Mouse (Mus musculus) left cerebral cortex, adult 2 months (tissue): ENCODE measurements around the gene Six2. TPM values are rescaled to one million over a fixed set of nuclear protein-coding genes. Genes with fewer than 3 reads are reported as not detected.

Source experiments
- DNase-seq, 2 experiments: peaks; one replicate each; pipeline ENCODE4 v3.0.0; 2021 to 2022; ENCODE audit warnings: low spot score in 2 of 2, mixed read lengths in 1 of 2; ENCODE audit errors: extremely low spot score in 1 of 2
- H3K27ac ChIP-seq: fragments of 200-600 bp; 2 replicates; pipeline ENCODE4 v1.8.1; 2022
- H3K4me3 ChIP-seq: fragments of 200-600 bp; 2 replicates; pipeline ENCODE4 v1.8.1; 2022
- CTCF ChIP-seq: fragments of 200-600 bp; IDR thresholded peaks from 2 replicates; pipeline ENCODE4 v1.8.1; 2022; ENCODE audit warnings: antibody characterized with exemption, mild to moderate bottlenecking, moderate library complexity
- intact Hi-C: fragments of 180-260 bp; cut with DNase I; formaldehyde crosslinking; loops from one replicate; pipeline ENCODE4 v1.15.1; 2025
- total RNA-seq, 2 experiments: library from RNA; stranded (reverse); gene quantifications; 2 replicates each; pipeline ENCODE4 v1.2.3; 2021

Gene Six2
- total RNA-seq, 2 experiments from 2014 or later, result 0.70 to 0.75 TPM

DNA sequence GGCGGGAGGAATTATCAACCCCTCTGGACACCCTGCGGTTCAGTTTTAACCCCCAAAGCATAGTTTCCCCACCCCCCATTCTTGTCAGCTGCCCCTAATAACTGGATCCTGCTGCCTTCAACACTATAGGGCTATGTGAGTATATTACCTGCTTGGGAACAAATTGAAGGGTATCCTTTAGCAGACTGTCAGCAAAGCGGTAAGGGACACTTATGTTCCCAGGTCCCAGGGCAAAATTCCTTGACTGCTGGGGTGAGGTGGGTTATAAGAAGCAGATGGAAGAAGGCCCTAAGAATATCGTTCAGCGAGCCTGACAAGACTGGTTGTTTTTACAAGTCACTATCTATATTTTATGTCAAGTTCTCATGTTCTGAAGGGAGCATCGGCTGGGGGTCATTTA, 6.3 kb downstream of the Six2 start:
- intact Hi-C loops, result no loop called here
- H3K4me3 ChIP-seq, result no peak overlapping the region
- TF ChIP-seq CTCF, result no peak
- no peak overlapping the region for H3K27ac ChIP-seq
- no peak for DNase-seq

DNA sequence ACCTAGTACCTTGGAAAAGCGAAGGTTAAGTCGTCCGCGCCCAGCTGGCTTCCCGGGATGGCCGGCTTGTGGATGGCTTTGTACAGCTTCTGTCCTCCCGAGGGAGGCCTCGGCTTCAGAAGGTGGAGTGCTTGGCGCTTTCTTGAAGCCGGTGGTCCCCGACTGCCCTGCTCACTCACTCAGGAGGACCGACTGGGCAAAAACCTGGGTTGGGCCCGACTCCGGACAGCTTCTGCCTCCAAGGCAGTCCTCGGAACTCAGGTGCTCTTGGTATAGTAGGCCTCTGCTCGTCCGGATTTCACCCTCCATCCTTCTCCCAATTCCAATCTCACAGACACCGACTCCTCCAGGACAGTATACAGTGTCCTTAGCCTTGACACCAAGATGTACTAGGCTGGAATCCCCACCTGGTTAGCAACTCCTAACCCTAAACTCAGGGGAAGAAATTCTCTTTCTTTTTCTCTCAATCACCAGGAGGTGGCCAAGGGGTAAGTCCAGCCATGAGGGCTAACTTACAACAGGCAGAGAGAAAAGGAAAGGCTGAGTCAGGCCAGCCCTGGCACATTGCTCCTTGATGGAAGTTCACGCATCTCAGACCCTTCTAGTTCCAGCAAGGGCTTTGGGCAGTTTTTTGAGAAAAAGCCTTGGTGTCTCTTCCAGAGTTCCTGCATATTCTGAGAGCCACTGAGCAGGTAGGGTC, 7.1 kb downstream of the Six2 start:
- DNase-seq, result no peak
- intact Hi-C loops, result no loop called here
- TF ChIP-seq CTCF, result no peak
- no peak overlapping the region for H3K27ac ChIP-seq
- H3K4me3 ChIP-seq, result no peak overlapping the region

DNA sequence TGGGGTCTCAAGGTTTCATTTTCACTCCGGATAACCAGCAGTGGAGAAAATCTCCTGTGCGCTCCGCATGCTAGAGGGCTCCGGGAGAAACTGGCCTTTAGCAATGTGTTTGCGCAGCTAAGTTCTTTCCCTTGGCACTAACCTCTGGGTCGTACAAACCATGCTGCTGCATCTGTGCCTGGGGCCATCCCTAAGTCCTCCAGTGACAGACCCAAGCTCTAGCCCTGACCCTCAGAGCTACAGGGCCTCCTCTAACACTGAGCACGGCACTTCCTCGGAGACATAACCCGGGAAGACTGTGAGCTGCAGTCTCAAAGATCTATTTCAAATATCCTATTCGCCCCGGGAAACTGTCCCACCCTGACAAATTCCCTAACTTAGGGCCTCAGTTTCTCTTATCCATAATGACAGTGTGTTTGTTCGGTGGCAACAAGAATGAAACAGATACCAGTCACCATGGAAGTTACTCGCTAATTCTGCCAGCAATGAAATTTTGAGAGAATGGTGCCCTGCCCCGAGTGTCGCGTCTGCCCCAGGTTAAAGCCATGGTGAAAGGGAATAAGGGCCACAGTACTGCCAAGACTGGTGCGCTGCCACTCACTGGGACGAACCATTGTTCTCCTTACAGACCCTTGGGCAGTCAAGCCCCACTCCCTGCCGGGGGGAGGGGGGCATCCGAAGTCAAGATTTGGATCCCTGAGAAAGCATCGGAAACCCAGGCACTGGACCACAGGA, 7.8 kb downstream of the Six2 start:
- Histone ChIP-seq H3K27ac (no peak overlapping the region), H3K4me3 (no peak overlapping the region)
- DNase-seq, result no peak
- intact Hi-C loops, result no loop called here
- no peak for TF ChIP-seq CTCF

DNA sequence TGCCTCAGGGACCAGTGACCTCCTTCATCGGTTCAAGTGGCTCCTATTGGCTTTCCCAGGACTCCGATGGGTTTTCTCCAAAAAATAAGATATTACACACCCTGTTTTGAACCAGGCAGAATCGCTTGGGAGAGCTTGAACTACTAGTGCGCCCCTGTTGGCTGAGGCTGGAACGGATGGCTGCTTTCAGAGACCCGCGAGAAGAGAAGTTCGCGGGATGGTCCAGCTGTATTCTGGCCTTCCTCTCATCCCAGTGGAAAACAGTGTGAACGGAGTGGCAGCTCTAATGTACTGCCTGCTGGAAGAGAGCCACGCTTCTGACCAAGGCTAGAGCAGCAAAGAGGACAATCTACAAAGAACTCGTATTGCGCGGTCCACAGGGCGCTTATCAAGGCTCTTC, 8.4 kb downstream of the Six2 start:
- H3K4me3 ChIP-seq, result no peak overlapping the region
- intact Hi-C loops, result no loop called here
- DNase-seq, result no peak
- peak; percentile 48 for TF ChIP-seq CTCF
- H3K27ac ChIP-seq, result no peak overlapping the region

DNA sequence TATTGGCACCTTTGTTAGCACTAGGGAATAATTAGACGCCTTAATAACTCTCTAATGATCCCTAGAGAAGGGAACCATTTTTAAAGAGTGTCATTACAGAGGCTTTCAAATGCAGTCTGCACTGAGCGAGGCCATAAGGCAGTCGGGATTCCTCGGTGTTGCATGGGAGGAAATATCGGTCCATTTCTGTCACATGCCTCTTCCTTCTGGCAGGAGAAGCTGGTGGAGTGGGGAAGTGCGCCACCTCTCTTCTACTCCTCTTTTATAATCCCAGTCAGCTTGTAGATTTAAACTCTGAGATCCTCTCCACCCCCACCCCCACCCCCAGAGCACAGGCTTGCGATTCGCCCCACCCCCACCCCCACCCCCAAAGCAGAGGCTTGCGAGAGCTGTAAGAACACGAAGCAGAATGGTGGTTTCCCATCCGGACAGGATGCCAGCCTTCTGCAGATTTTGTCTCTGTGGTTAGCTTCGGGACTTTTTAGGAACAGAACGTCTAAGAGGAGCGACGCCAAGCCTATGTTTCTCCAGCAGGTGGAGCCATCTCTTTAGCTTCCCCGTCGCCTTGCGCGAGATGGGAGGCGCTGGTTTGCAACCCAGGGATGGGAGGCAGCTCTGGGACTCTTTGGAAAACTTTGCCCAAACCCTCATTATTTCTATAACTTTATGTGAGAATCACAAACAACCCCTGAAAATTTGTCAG, 23.3 kb downstream of the Six2 start:
- intact Hi-C loops, result loop anchor here (1.0 to 10.0 kb wide), 3 partner anchors 290 to 399 kb away; no protein-coding TSS in a partner anchor
- Histone ChIP-seq H3K4me3 (no peak overlapping the region), H3K27ac (no peak overlapping the region)
- DNase-seq, result peak; percentile 67 to 72
- peak; percentile 79 for TF ChIP-seq CTCF

DNA sequence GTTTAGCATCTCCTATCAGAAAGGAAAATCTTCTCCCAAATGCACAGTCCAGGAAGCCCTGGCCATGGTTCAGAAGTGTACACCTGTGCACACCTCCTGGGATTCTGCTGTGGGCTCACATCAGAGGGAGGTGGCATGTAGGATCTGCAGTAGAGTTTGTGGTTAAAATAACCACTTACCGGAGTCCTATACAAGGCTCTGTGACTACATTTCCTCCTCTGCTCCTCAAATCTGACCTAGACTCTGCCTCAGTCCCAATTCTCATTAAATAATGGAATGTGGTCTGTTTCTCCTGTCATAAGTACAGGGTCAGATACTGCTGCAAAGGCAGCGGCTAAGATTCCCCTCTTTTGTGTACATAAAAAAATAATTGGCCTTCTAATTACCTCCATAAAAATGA, 23.9 kb downstream of the Six2 start:
- TF ChIP-seq CTCF, result no peak
- intact Hi-C loops, result loop anchor here (10.0 kb wide), 1 partner anchor 291 kb away; no protein-coding TSS in a partner anchor
- no peak overlapping the region for H3K4me3 ChIP-seq

DNA sequence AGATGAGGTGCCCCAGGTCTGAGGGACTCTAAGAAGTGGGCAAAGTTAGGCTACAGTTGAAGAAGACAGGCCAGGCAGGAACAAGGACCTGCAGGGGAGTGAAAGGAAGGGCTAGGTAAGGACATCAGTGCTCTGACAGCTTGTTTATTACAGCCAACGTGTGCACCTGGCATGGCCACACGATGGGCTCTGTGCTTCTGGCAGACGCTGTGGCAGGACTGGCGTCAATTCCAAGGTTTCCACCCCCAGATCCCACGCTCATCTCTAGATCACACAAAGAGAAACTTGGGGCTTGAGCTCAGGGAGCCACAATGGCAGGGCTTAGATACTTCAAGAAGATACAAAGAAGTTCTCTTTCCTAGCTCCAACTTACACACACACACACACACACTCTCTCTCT, 26.6 kb downstream of the Six2 start:
- no peak overlapping the region for H3K4me3 ChIP-seq
- intact Hi-C loops, result loop anchor here (10.0 kb wide), 1 partner anchor 293 kb away; no protein-coding TSS in a partner anchor
- no peak for DNase-seq
- no peak overlapping the region for H3K27ac ChIP-seq
- no peak for TF ChIP-seq CTCF

More for the DNA sequence above, 23.9 kb downstream of the Six2 start:
- no peak for DNase-seq
- H3K27ac ChIP-seq, result no peak overlapping the region

DNA sequence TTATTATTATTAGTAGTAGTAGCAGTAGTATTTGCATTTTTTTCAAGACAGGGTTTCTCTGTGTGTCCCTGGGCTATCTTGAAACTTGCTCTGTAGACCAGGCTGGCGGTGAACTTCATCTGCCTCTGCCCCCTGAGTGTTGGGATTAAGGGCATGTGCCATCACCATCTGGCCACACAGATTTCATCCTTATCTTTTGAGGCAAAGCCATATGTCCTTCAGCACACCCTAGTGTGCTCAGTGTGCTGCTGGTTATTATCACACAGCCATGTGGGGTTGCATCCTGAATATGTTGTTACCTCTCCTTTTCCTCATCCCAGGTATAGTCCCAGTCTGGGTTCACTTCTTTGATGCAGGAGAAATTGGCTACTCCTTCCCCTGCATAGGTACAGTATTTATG, 28.1 kb downstream of the Six2 start:
- intact Hi-C loops, result loop anchor here (10.0 kb wide), 1 partner anchor 295 kb away; no protein-coding TSS in a partner anchor
- no peak for DNase-seq
- H3K27ac ChIP-seq, result no peak overlapping the region
- no peak overlapping the region for H3K4me3 ChIP-seq
- TF ChIP-seq CTCF, result no peak

DNA sequence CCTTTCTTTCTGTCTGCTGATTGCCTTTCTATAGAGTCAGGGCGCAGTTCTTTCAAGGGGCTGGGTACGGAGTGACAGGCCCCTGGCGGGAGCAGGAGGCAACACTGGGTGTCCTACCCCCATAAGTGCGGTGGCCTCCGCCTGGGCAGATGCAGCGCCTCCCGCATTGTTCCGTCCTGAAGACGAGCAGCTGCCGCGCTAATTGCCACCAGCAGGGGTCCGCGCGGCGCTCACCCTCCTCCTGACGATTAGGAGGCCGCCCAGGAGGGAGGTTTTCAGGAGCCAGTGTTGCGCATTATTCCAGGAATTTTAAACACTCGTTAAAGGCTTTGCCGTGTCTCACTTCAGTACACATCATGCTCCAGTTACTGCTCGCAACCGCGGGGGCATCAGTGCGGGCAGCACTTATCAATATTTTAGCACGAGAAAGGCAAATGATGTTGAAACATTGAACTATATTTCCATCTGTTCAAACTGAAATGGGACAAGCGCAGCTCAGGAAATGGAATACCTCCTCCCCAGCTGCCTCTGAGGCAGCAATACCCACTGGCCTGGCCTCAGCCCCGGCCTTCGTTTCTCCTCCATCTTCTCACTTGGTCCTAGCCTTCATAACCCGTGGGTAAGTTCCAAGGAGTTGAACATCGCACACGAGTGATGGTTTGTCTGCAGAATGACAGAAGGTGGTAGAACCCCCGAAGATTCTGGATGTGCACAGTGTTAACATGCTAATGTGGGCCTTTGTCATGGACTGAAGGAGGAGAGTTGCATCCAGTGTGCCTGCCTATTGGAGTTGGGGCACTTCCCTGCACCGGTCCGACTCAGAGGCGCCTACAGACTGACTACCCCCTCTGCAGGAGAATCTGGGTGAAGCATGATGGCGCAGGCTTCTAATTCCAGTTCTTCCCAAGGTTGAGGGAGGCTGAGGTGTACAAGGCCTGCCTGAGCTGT, 42.1 kb downstream of the Six2 start:
- TF ChIP-seq CTCF, result peak; percentile 60
- intact Hi-C loops, result loop anchor here (5.0 kb wide), 1 partner anchor 416 kb away; no protein-coding TSS in a partner anchor
- peak in 1 of 2 experiments; percentile 52 for DNase-seq
- H3K27ac ChIP-seq, result no peak overlapping the region
- peak overlapping the region; percentile 34 for H3K4me3 ChIP-seq

DNA sequence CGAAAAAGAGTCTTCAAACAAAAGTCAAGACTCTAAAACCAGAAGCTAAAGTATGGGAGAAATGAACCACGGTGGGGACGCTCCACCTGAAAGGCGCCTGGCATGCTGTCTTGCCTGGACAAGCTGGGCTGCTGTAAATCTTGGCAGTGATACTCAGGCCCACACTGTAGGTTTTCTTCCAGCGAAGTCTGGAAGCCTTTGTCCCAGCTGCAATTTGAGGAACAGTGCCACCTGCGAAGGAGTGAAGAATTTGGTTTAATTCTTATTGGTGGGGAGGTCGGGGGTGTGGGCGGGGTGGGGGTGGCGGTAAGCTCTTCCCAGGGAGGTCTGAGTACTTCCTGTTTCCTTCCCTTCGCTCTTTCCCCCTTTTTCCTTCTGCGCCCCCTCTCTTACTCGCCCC, 42.8 kb downstream of the Six2 start:
- Histone ChIP-seq H3K4me3 (no peak overlapping the region), H3K27ac (no peak overlapping the region)
- TF ChIP-seq CTCF, result no peak
- DNase-seq, result no peak
- intact Hi-C loops, result loop anchor here (5.0 kb wide), 1 partner anchor 417 kb away; no protein-coding TSS in a partner anchor

DNA sequence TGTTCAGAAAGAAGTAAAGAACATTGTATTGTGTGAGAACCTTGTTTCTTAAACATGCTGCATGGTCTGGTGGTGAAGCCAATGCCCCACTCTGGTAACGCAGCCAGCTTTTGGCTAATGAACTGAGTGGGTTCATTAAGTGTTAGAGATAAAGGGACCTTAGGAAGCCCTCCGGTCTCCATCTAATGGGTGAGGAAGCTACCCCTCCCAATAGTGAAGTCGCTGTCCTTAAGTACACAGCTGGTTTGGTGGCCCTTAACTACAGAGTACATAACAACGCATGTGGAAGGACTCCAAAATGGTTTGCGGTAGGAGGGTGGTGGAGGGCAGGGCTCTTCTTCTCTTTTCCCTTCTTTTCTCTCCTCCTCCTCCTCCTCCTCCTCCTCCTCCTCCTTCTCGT, 50.2 kb downstream of the Six2 start:
- intact Hi-C loops, result no loop called here
- no peak for TF ChIP-seq CTCF
- no peak overlapping the region for H3K27ac ChIP-seq
- DNase-seq, result no peak
- no peak overlapping the region for H3K4me3 ChIP-seq

Other genes with a start within 250 kb of the Six2 start
- 1 to 10 TPM; 2.0 to 3.6 TPM for gene Six3, start 74.7 kb downstream of the Six2 start, total RNA-seq